Mouse (Mus musculus): Measurements from ENCODE around the gene Frzb. TPM values are rescaled to one million over a fixed set of nuclear protein-coding genes. Genes with fewer than 3 reads are reported as not detected.
"Not testable (repeated sequence)": the region's sequence is repeated elsewhere in the genome, so short reads cannot be mapped to it uniquely, and the experiment has no call there.

Gene Frzb
- total RNA-seq (2021) = 10 to 100 TPM; 13.4 to 16.7 TPM

GRCm38 (mm10) chr2:80447291-80447791 lies at the start of gene Frzb:
Gene Frzb (minus strand): TSS chr2:80447625.
- DNase-seq (ENCODE audit: extremely low spot score in 1 of 2, low spot score in 2 of 2) = peak in 1 of 2 experiments; percentile 83
- intact Hi-C loops (cut with DNase I) = loop anchor here (10.0 kb wide), 1 partner anchor 63 kb away; no protein-coding TSS in a partner anchor

- DNase-seq (ENCODE audit: extremely low spot score in 1 of 2, low spot score in 2 of 2); intact Hi-C loops (cut with DNase I): not testable (repeated sequence)
Measured at GRCm38 (mm10) chr2:80495304-80495703, 47.9 kb upstream of the Frzb start.

GRCm38 (mm10) chr2:80486851-80487250 lies 39.4 kb upstream of the Frzb start:
- no peak for DNase-seq (ENCODE audit: extremely low spot score in 1 of 2, low spot score in 2 of 2)
- intact Hi-C loops (cut with DNase I) = loop anchor here (10.0 kb wide), 1 partner anchor 112 kb away; no protein-coding TSS in a partner anchor

- DNase-seq (ENCODE audit: extremely low spot score in 1 of 2, low spot score in 2 of 2) = no peak
- intact Hi-C loops (cut with DNase I) = loop anchor here (10.0 kb wide), 1 partner anchor 110 kb away; no protein-coding TSS in a partner anchor
Measured at GRCm38 (mm10) chr2:80484951-80485350, 37.5 kb upstream of the Frzb start.

- intact Hi-C loops (cut with DNase I) = no loop called here
- DNase-seq (ENCODE audit: extremely low spot score in 1 of 2, low spot score in 2 of 2) = no peak
Measured at GRCm38 (mm10) chr2:80475831-80476230, 28.4 kb upstream of the Frzb start.

GRCm38 (mm10) chr2:80474247-80474796 lies 26.9 kb upstream of the Frzb start:
- intact Hi-C loops (cut with DNase I) = no loop called here

GRCm38 (mm10) chr2:80465991-80466821 lies 18.8 kb upstream of the Frzb start:
- intact Hi-C loops (cut with DNase I) = no loop called here
- DNase-seq (ENCODE audit: extremely low spot score in 1 of 2, low spot score in 2 of 2) = no peak

More at GRCm38 (mm10) chr2:80474247-80474796, 26.9 kb upstream of the Frzb start:
- DNase-seq (ENCODE audit: extremely low spot score in 1 of 2, low spot score in 2 of 2) = no peak

GRCm38 (mm10) chr2:80461827-80462226 lies 14.4 kb upstream of the Frzb start:
- intact Hi-C loops (cut with DNase I) = no loop called here
- DNase-seq (ENCODE audit: extremely low spot score in 1 of 2, low spot score in 2 of 2) = no peak

GRCm38 (mm10) chr2:80448231-80448630 lies 806 bp upstream of the Frzb start:
- DNase-seq (ENCODE audit: extremely low spot score in 1 of 2, low spot score in 2 of 2) = peak in 1 of 2 experiments; percentile 78
- intact Hi-C loops (cut with DNase I) = loop anchor here (10.0 kb wide), 1 partner anchor 63 kb away; no protein-coding TSS in a partner anchor

GRCm38 (mm10) chr2:80446308-80447151 lies 895 bp downstream of the Frzb start:
- intact Hi-C loops (cut with DNase I) = loop anchor here (10.0 kb wide), 1 partner anchor 62 kb away; no protein-coding TSS in a partner anchor
- peak in 1 of 2 experiments; percentile 43 for DNase-seq (ENCODE audit: extremely low spot score in 1 of 2, low spot score in 2 of 2)

- intact Hi-C loops (cut with DNase I) = loop anchor here (10.0 kb wide), 1 partner anchor 61 kb away; no protein-coding TSS in a partner anchor
- no peak for DNase-seq (ENCODE audit: extremely low spot score in 1 of 2, low spot score in 2 of 2)
Measured at GRCm38 (mm10) chr2:80445926-80446307, 1.5 kb downstream of the Frzb start.

- no peak for DNase-seq (ENCODE audit: extremely low spot score in 1 of 2, low spot score in 2 of 2)
- intact Hi-C loops (cut with DNase I) = loop anchor here (10.0 kb wide), 1 partner anchor 61 kb away; no protein-coding TSS in a partner anchor
Measured at GRCm38 (mm10) chr2:80445491-80445890, 1.9 kb downstream of the Frzb start.

- DNase-seq (ENCODE audit: extremely low spot score in 1 of 2, low spot score in 2 of 2) = no peak
- intact Hi-C loops (cut with DNase I) = loop anchor here (10.0 kb wide), 1 partner anchor 60 kb away; no protein-coding TSS in a partner anchor
Measured at GRCm38 (mm10) chr2:80444418-80445365, 2.7 kb downstream of the Frzb start.

GRCm38 (mm10) chr2:80443962-80444361 lies 3.5 kb downstream of the Frzb start:
- DNase-seq (ENCODE audit: extremely low spot score in 1 of 2, low spot score in 2 of 2) = no peak
- intact Hi-C loops (cut with DNase I) = loop anchor here (10.0 kb wide), 1 partner anchor 59 kb away; no protein-coding TSS in a partner anchor

- DNase-seq (ENCODE audit: extremely low spot score in 1 of 2, low spot score in 2 of 2) = no peak
- intact Hi-C loops (cut with DNase I) = loop anchor here (10.0 kb wide), 1 partner anchor 57 kb away; no protein-coding TSS in a partner anchor
Measured at GRCm38 (mm10) chr2:80441386-80441785, 6.0 kb downstream of the Frzb start.

GRCm38 (mm10) chr2:80438854-80439253 lies 8.6 kb downstream of the Frzb start:
- no peak for DNase-seq (ENCODE audit: extremely low spot score in 1 of 2, low spot score in 2 of 2)
- intact Hi-C loops (cut with DNase I) = no loop called here

GRCm38 (mm10) chr2:80437401-80437800 lies 10.0 kb downstream of the Frzb start:
- intact Hi-C loops (cut with DNase I) = no loop called here
- DNase-seq (ENCODE audit: extremely low spot score in 1 of 2, low spot score in 2 of 2) = no peak
